Mouse (Mus musculus) heart, embryonic 12.5 days (tissue): ENCODE measurements around the gene Psmd7. TPM values are rescaled to one million over a fixed set of nuclear protein-coding genes. Genes with fewer than 3 reads are reported as not detected.
A peak's percentile ranks its signal among the peaks of the same experiment; 100 is the strongest.

Experiments used
- ATAC-seq: fragments of 200-750 bp; cut with Nextera tagmentation; 2 replicates; pipeline ENCODE4 v1.8.0; 2017; ENCODE audit warnings: moderate TSS enrichment, moderate library complexity; ENCODE audit not compliant: insufficient number of reproducible peaks, low FRiP score
- H3K27ac ChIP-seq: fragments of 300-500 bp; sonication (generic); 2 replicates; pipeline ENCODE4 v1.5.1; 2016; ENCODE audit warnings: mild to moderate bottlenecking, moderate library complexity; ENCODE audit not compliant: poor library complexity, severe bottlenecking
- H3K27me3 ChIP-seq: fragments of 300-500 bp; sonication (generic); replicated peaks from 2 replicates; pipeline ENCODE4 v1.6.1; 2016; ENCODE audit warnings: mild to moderate bottlenecking, moderate library complexity
- H3K36me3 ChIP-seq: fragments of 300-500 bp; sonication (generic); 2 replicates; pipeline ENCODE4 v1.6.1; 2016; ENCODE audit warnings: mild to moderate bottlenecking, moderate library complexity
- H3K4me1 ChIP-seq: fragments of 300-500 bp; sonication (generic); replicated peaks from 2 replicates; pipeline ENCODE4 v1.6.1; 2016; ENCODE audit warnings: mild to moderate bottlenecking
- H3K4me2 ChIP-seq: fragments of 300-500 bp; sonication (generic); 2 replicates; pipeline ENCODE4 v1.6.1; 2016; ENCODE audit warnings: mild to moderate bottlenecking, moderate library complexity
- H3K4me3 ChIP-seq: fragments of 300-500 bp; sonication (generic); 2 replicates; pipeline ENCODE4 v1.5.1; 2016; ENCODE audit warnings: mild to moderate bottlenecking
- H3K9ac ChIP-seq: fragments of 300-500 bp; sonication (generic); 2 replicates; pipeline ENCODE4 v1.6.1; 2016; ENCODE audit warnings: mild to moderate bottlenecking, moderate library complexity
- H3K9me3 ChIP-seq: fragments of 300-500 bp; sonication (generic); replicated peaks from 2 replicates; pipeline ENCODE4 v1.6.1; 2016; ENCODE audit warnings: mild to moderate bottlenecking, moderate library complexity
- WGBS: fragments of 180-500 bp; shearing (Covaris S2); methylation state at CpG from one replicate; pipeline ENCODE4 v1.1.7; 2016; 5-methylcytosine and 5-hydroxymethylcytosine counted together
- polyA plus RNA-seq: library from polyadenylated mRNA; unstranded; fragments of >200 nt; fragmentation: Nextera tagmentation; extraction: Ambion mirVana; gene quantifications from 2 replicates; pipeline ENCODE4 v1.2.1, GENCODE M21; 2016

Psmd7 gene
- polyA plus RNA-seq, 1 experiment from 2014 or later: 199 TPM

GRCm38 (mm10) chr8:107552234-107552633, 36.0 kb downstream of the Psmd7 start:
- H3K9ac ChIP-seq: no peak overlapping the region
- 61% methylated on average over 6 of the region's 6 CpGs for WGBS
- H3K27ac ChIP-seq: no peak overlapping the region
- H3K4me2 ChIP-seq: no peak overlapping the region
- no peak for ATAC-seq
- H3K4me1 ChIP-seq: peaks cover 11% of the 10 kb centered on the region
- no peak overlapping the region for H3K4me3 ChIP-seq
- no peaks in the 10 kb centered on the region for H3K27me3 ChIP-seq
- no peaks in the 10 kb centered on the region for H3K9me3 ChIP-seq
- H3K36me3 ChIP-seq: peaks cover 62% of the 10 kb centered on the region

- H3K4me1 ChIP-seq: peaks cover 29% of the 10 kb centered on the region
- H3K4me2 ChIP-seq: peak overlapping the region; percentile 47
- H3K27ac ChIP-seq: peak overlapping the region; percentile 6; the same call in 1 of the 2 replicates
- peak overlapping the region; percentile 8; the same call in 1 of the 2 replicates for H3K4me3 ChIP-seq
- ATAC-seq: no peak
- H3K9ac ChIP-seq: no peak overlapping the region
- no peaks in the 10 kb centered on the region for H3K27me3 ChIP-seq
- WGBS: 72% methylated on average over 8 of the region's 8 CpGs
- H3K9me3 ChIP-seq: no peaks in the 10 kb centered on the region
- peaks cover 30% of the 10 kb centered on the region for H3K36me3 ChIP-seq
These were observed 41.4 kb downstream of the Psmd7 start for GRCm38 (mm10) chr8:107546817-107547216.

GRCm38 (mm10) chr8:107546154-107546553, 42.1 kb downstream of the Psmd7 start:
- Histone ChIP-seq H3K4me1 (peaks cover 33% of the 10 kb centered on the region), H3K27me3 (no peaks in the 10 kb centered on the region), H3K27ac (peak overlapping the region; percentile 12), H3K4me2 (peak overlapping the region; percentile 47), H3K9ac (peak overlapping the region; percentile 11; the same call in 1 of the 2 replicates), H3K9me3 (no peaks in the 10 kb centered on the region), H3K4me3 (peak overlapping the region; percentile 8; the same call in 1 of the 2 replicates), H3K36me3 (peaks cover 27% of the 10 kb centered on the region)
- no peak for ATAC-seq
- WGBS: 69% methylated on average over 4 of the region's 4 CpGs

GRCm38 (mm10) chr8:107545621-107546152, 42.6 kb downstream of the Psmd7 start:
- H3K4me2 ChIP-seq: peak overlapping the region; percentile 47
- H3K4me1 ChIP-seq: peaks cover 38% of the 10 kb centered on the region
- peaks cover 23% of the 10 kb centered on the region for H3K36me3 ChIP-seq
- WGBS: 72% methylated on average over 11 of the region's 11 CpGs
- no peak for ATAC-seq
- no peaks in the 10 kb centered on the region for H3K27me3 ChIP-seq
- peak overlapping the region; percentile 77 for H3K27ac ChIP-seq
- peak overlapping the region; percentile 11; the same call in 1 of the 2 replicates for H3K9ac ChIP-seq
- H3K9me3 ChIP-seq: no peaks in the 10 kb centered on the region
- H3K4me3 ChIP-seq: 0 out of 2 replicates have a peak overlapping the region, but pooled peaks have one; percentile 8

GRCm38 (mm10) chr8:107544651-107545174, 43.6 kb downstream of the Psmd7 start:
- H3K4me2 ChIP-seq: peak overlapping the region; percentile 47
- H3K27ac ChIP-seq: peak overlapping the region; percentile 77
- H3K36me3 ChIP-seq: peaks cover 15% of the 10 kb centered on the region
- H3K9ac ChIP-seq: peak overlapping the region; percentile 18; the same call in 1 of the 2 replicates
- H3K9me3 ChIP-seq: no peaks in the 10 kb centered on the region
- 33% methylated on average over 10 of the region's 10 CpGs for WGBS
- peak; percentile 67 for ATAC-seq
- peaks cover 42% of the 10 kb centered on the region for H3K4me1 ChIP-seq
- H3K27me3 ChIP-seq: no peaks in the 10 kb centered on the region
- 0 out of 2 replicates have a peak overlapping the region, but pooled peaks have one; percentile 16 for H3K4me3 ChIP-seq

- H3K9ac ChIP-seq: no peak overlapping the region
- H3K27me3 ChIP-seq: no peaks in the 10 kb centered on the region
- H3K27ac ChIP-seq: peak overlapping the region; percentile 77
- ATAC-seq: no peak
- WGBS: 77% methylated on average over 8 of the region's 8 CpGs
- H3K36me3 ChIP-seq: peaks cover 11% of the 10 kb centered on the region; the same call in 1 of the 2 replicates
- no peaks in the 10 kb centered on the region for H3K9me3 ChIP-seq
- no peak overlapping the region for H3K4me3 ChIP-seq
- H3K4me2 ChIP-seq: no peak overlapping the region
- H3K4me1 ChIP-seq: peaks cover 42% of the 10 kb centered on the region
These were observed 44.1 kb downstream of the Psmd7 start for GRCm38 (mm10) chr8:107544211-107544610.

GRCm38 (mm10) chr8:107543714-107544113, 44.5 kb downstream of the Psmd7 start:
- H3K9me3 ChIP-seq: no peaks in the 10 kb centered on the region
- no peak overlapping the region for H3K4me2 ChIP-seq
- H3K36me3 ChIP-seq: peaks cover 6% of the 10 kb centered on the region; the same call in 1 of the 2 replicates
- H3K27ac ChIP-seq: peak overlapping the region; percentile 77; the same call in 1 of the 2 replicates
- no peak overlapping the region for H3K4me3 ChIP-seq
- no peak for ATAC-seq
- peaks cover 42% of the 10 kb centered on the region for H3K4me1 ChIP-seq
- H3K9ac ChIP-seq: no peak overlapping the region
- H3K27me3 ChIP-seq: no peaks in the 10 kb centered on the region
- WGBS: 74% methylated on average over 11 of the region's 11 CpGs

- no peak overlapping the region for H3K4me3 ChIP-seq
- H3K27me3 ChIP-seq: no peaks in the 10 kb centered on the region
- no peak overlapping the region for H3K27ac ChIP-seq
- H3K36me3 ChIP-seq: 0 out of 2 replicates have a peak, but pooled peaks cover 5% of the 10 kb centered on the region
- no peak for ATAC-seq
- no peaks in the 10 kb centered on the region for H3K9me3 ChIP-seq
- H3K4me2 ChIP-seq: no peak overlapping the region
- H3K4me1 ChIP-seq: peaks cover 51% of the 10 kb centered on the region
- no peak overlapping the region for H3K9ac ChIP-seq
- WGBS: 73% methylated on average over 3 of the region's 3 CpGs
These were observed 46.1 kb downstream of the Psmd7 start for GRCm38 (mm10) chr8:107542151-107542550.

- Histone ChIP-seq H3K4me1 (peaks cover 44% of the 10 kb centered on the region), H3K4me2 (no peak overlapping the region), H3K27me3 (no peaks in the 10 kb centered on the region), H3K9me3 (no peaks in the 10 kb centered on the region), H3K9ac (no peak overlapping the region), H3K27ac (no peak overlapping the region), H3K4me3 (no peak overlapping the region), H3K36me3 (0 out of 2 replicates have a peak, but pooled peaks cover 5% of the 10 kb centered on the region)
- ATAC-seq: no peak
- WGBS: 71% methylated on average over 4 of the region's 4 CpGs
These were observed 46.9 kb downstream of the Psmd7 start for GRCm38 (mm10) chr8:107541369-107541768.

- no peak overlapping the region for H3K27ac ChIP-seq
- WGBS: 79% methylated on average over 12 of the region's 12 CpGs
These were observed 47.6 kb downstream of the Psmd7 start for GRCm38 (mm10) chr8:107540623-107541022.

GRCm38 (mm10) chr8:107537472-107537871, 50.8 kb downstream of the Psmd7 start:
- Histone ChIP-seq H3K9ac (0 out of 2 replicates have a peak overlapping the region, but pooled peaks have one; percentile 25), H3K27ac (0 out of 2 replicates have a peak overlapping the region, but pooled peaks have one; percentile 5), H3K36me3 (peaks cover 14% of the 10 kb centered on the region; the same call in 1 of the 2 replicates)

More at GRCm38 (mm10) chr8:107540623-107541022, 47.6 kb downstream of the Psmd7 start:
- Histone ChIP-seq H3K27me3 (no peaks in the 10 kb centered on the region), H3K4me1 (peaks cover 36% of the 10 kb centered on the region), H3K9me3 (no peaks in the 10 kb centered on the region), H3K9ac (no peak overlapping the region), H3K4me3 (no peak overlapping the region), H3K4me2 (no peak overlapping the region), H3K36me3 (peaks cover 7% of the 10 kb centered on the region; the same call in 1 of the 2 replicates)
- ATAC-seq: no peak

More at GRCm38 (mm10) chr8:107537472-107537871, 50.8 kb downstream of the Psmd7 start:
- Histone ChIP-seq H3K27me3 (no peaks in the 10 kb centered on the region), H3K4me1 (peaks cover 25% of the 10 kb centered on the region), H3K4me2 (no peak overlapping the region), H3K4me3 (no peak overlapping the region), H3K9me3 (no peaks in the 10 kb centered on the region)
- no peak for ATAC-seq
- WGBS: 45% methylated on average over 4 of the region's 4 CpGs
